Mouse (Mus musculus): ENCODE measurements around the gene Foxl1.

DNA sequence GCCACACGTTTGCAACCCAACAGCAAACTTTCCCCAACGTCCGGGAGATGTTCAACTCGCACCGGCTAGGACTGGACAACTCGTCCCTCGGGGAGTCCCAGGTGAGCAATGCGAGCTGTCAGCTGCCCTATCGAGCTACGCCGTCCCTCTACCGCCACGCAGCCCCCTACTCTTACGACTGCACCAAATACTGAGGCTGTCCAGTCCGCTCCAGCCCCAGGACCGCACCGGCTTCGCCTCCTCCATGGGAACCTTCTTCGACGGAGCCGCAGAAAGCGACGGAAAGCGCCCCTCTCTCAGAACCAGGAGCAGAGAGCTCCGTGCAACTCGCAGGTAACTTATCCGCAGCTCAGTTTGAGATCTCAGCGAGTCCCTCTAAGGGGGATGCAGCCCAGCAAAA is 9.8 kb upstream of the Foxl1 start:
- TF ChIP-seq CTCF (IDR thresholded peaks at IDR 0.05; ENCODE audit: extremely low read depth, insufficient read length, insufficient replicate concordance, low read depth, low read length) (no peak), POLR2A (IDR thresholded peaks at IDR 0.05; ENCODE audit: low read depth, low read length) (no peak)
